Mouse (Mus musculus): ENCODE data around the gene Crot. TPM values are rescaled to one million over a fixed set of nuclear protein-coding genes. Genes with fewer than 3 reads are reported as not detected.

The Crot gene
- total and polyA plus RNA-seq, 2 experiments from 2014 or later = 24.1 to 30.3 TPM

DNA sequence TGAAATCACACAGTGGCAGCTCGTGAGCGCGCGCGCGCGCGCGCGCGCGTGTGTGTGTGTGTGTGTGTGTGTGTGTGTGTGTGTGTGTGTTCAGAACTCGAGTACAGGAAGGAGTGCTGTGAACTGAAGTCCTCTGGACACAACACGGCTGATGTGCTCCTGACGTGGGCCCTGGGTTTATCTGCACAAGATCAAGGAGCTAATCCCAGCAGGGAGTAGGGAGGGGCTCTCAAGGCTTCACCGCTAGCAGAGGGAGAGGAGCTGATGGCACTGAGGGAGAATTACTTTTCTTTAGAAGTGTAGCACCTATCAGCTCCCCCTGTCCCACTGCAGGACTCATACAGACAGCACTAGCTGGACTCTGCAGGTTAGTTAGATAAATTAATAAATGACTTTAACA is 5.5 kb downstream of the Crot start:
- DNase-seq (ENCODE audit: low spot score) = no peak

DNA sequence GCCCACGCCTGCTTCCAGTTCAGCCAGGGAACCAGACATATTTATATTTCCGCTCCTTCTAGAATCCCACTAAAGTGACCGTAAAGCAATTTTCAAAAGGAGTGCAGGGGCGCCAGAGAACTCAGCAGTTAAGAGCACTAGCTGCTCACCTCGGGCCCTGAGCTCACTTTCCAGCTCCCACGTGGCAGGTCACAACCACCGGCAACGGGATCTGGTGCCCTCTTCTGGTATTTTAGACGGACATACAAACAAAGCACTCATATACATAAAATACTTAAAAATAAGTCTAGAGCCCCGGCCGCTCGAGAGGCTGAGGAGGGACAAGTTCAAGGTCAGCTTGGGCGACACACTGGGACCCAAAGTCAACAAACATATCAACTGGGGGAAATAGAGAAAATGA is 6.6 kb downstream of the Crot start:
- 87% methylated on average over 13 of the region's 13 CpGs for WGBS
- no peak overlapping the region for H3K9ac ChIP-seq (replicated peaks; ENCODE audit: low read depth, low read length)
- H3K4me1 ChIP-seq (ENCODE audit: control insufficient read depth, insufficient read depth) = no peaks in the 10 kb centered on the region
- DNase-seq (ENCODE audit: low spot score) (no peak), ATAC-seq (ENCODE audit: insufficient read depth, low read depth) (no peak)
- no peak overlapping the region for H3K27ac ChIP-seq (ENCODE audit: low read depth)
- peaks cover 59% of the 10 kb centered on the region for H3K36me3 ChIP-seq (replicated peaks; ENCODE audit: control insufficient read depth, insufficient read depth, low read length)
- H3K9me3 ChIP-seq (replicated peaks; ENCODE audit: control insufficient read depth, low read length) = no peaks in the 10 kb centered on the region
- no peaks in the 10 kb centered on the region for H3K27me3 ChIP-seq (ENCODE audit: control insufficient read depth, insufficient read depth, low read length)
- TF ChIP-seq EP300 (IDR thresholded peaks at IDR 0.05; ENCODE audit: low read depth) (no peak), CTCF (IDR thresholded peaks at IDR 0.05; ENCODE audit: low read depth) (no peak)
- H3K4me2 ChIP-seq (ENCODE audit: low read depth, low read length) = no peak overlapping the region
- H3K4me3 ChIP-seq (ENCODE audit: low read depth, low read length) = no peak overlapping the region

More for the DNA sequence above, 5.5 kb downstream of the Crot start:
- WGBS = 85% methylated on average over 16 of the region's 16 CpGs
- no peak overlapping the region for H3K4me2 ChIP-seq (ENCODE audit: low read depth, low read length)
- H3K9me3 ChIP-seq (replicated peaks; ENCODE audit: control insufficient read depth, low read length) = no peaks in the 10 kb centered on the region
- no peak for ATAC-seq (ENCODE audit: insufficient read depth, low read depth)
- TF ChIP-seq CTCF (IDR thresholded peaks at IDR 0.05; ENCODE audit: low read depth) = no peak
- TF ChIP-seq EP300 (IDR thresholded peaks at IDR 0.05; ENCODE audit: low read depth) = no peak
- no peaks in the 10 kb centered on the region for H3K27me3 ChIP-seq (ENCODE audit: control insufficient read depth, insufficient read depth, low read length)
- H3K9ac ChIP-seq (replicated peaks; ENCODE audit: low read depth, low read length) = no peak overlapping the region
- H3K36me3 ChIP-seq (replicated peaks; ENCODE audit: control insufficient read depth, insufficient read depth, low read length) = peaks cover 52% of the 10 kb centered on the region
- no peak overlapping the region for H3K4me3 ChIP-seq (ENCODE audit: low read depth, low read length)
- no peak overlapping the region for H3K27ac ChIP-seq (ENCODE audit: low read depth)
- 0 out of 2 replicates have a peak, but pooled peaks cover 4% of the 10 kb centered on the region for H3K4me1 ChIP-seq (ENCODE audit: control insufficient read depth, insufficient read depth)

DNA sequence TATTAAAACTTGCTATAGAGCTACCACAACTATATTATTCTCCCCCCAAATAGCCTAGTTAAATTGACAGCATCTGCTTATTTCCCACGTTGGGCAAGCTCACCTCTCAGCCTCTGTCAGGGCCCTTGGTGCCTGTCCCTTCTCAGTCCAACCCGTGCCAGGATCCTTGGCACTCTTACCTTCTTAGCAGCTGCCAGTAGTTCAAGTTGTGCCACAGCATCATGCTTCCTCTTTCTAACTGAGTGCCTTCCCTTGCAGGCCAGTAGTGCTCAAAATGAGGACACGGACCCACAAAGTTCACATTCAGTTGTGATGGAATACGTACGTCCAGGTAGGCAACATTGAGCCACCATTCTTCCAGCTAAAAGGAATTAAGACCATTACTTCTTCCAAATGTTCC is 9.2 kb downstream of the Crot start:
- ATAC-seq (ENCODE audit: insufficient read depth, low read depth) (no peak), DNase-seq (ENCODE audit: low spot score) (no peak)
- WGBS = 90% methylated on average over 5 of the region's 5 CpGs
- H3K27me3 ChIP-seq (ENCODE audit: control insufficient read depth, insufficient read depth, low read length) = no peaks in the 10 kb centered on the region
- H3K9ac ChIP-seq (replicated peaks; ENCODE audit: low read depth, low read length) = no peak overlapping the region
- H3K9me3 ChIP-seq (replicated peaks; ENCODE audit: control insufficient read depth, low read length) = no peaks in the 10 kb centered on the region
- no peak overlapping the region for H3K4me2 ChIP-seq (ENCODE audit: low read depth, low read length)
- no peak overlapping the region for H3K4me3 ChIP-seq (ENCODE audit: low read depth, low read length)
- TF ChIP-seq CTCF (IDR thresholded peaks at IDR 0.05; ENCODE audit: low read depth) = no peak
- no peak for TF ChIP-seq EP300 (IDR thresholded peaks at IDR 0.05; ENCODE audit: low read depth)
- H3K27ac ChIP-seq (ENCODE audit: low read depth) = no peak overlapping the region
- no peaks in the 10 kb centered on the region for H3K4me1 ChIP-seq (ENCODE audit: control insufficient read depth, insufficient read depth)
- H3K36me3 ChIP-seq (replicated peaks; ENCODE audit: control insufficient read depth, insufficient read depth, low read length) = peaks cover 62% of the 10 kb centered on the region

DNA sequence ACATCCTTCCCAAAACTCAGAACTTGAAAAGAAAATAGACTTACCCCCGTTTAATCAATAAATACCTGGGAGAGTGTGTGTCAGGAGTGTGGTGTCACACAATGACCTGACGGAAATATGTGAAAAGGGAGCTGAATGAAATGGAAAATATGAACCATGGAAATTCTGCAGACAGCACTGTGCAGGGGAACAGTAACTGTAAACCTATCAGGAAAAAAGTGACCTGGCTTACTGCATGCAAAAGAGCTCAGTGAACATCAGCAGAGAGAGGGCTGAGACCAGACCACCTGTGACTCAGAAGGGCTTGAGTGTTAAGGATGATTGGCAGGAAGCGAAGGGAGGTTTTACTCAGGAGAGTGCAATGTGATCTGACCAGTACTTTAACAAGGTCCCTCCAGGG is 11.7 kb downstream of the Crot start:
- DNase-seq (ENCODE audit: low spot score) (no peak), ATAC-seq (ENCODE audit: insufficient read depth, low read depth) (no peak)
- no peak overlapping the region for H3K4me3 ChIP-seq (ENCODE audit: low read depth, low read length)
- 80% methylated on average over 3 of the region's 3 CpGs for WGBS
- H3K4me2 ChIP-seq (ENCODE audit: low read depth, low read length) = no peak overlapping the region
- peaks cover 59% of the 10 kb centered on the region for H3K36me3 ChIP-seq (replicated peaks; ENCODE audit: control insufficient read depth, insufficient read depth, low read length)
- no peaks in the 10 kb centered on the region for H3K27me3 ChIP-seq (ENCODE audit: control insufficient read depth, insufficient read depth, low read length)
- H3K27ac ChIP-seq (ENCODE audit: low read depth) = no peak overlapping the region
- H3K9me3 ChIP-seq (replicated peaks; ENCODE audit: control insufficient read depth, low read length) = no peaks in the 10 kb centered on the region
- no peaks in the 10 kb centered on the region for H3K4me1 ChIP-seq (ENCODE audit: control insufficient read depth, insufficient read depth)
- TF ChIP-seq CTCF (IDR thresholded peaks at IDR 0.05; ENCODE audit: low read depth) (no peak), EP300 (IDR thresholded peaks at IDR 0.05; ENCODE audit: low read depth) (no peak)
- no peak overlapping the region for H3K9ac ChIP-seq (replicated peaks; ENCODE audit: low read depth, low read length)

DNA sequence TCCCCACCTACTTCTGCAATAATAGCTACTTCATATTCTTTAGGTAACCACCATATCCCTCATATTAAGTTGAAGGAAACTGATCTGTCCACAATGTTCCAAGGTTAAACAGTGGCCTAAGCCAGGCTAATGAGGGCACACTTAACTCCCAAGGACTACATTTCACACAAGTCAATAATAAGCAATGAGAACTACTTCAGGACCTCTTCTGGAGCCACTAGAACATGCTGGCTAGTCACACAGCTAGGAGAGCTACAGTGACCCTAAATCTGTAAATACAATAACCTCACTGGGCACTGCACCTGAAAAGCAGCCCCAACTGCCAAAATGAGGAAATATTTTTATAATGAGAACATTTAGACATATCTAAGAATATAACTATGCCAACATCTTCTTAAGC is 22.4 kb downstream of the Crot start:
- Histone ChIP-seq H3K9me3 (replicated peaks; ENCODE audit: control insufficient read depth, low read length) (no peaks in the 10 kb centered on the region), H3K9ac (replicated peaks; ENCODE audit: low read depth, low read length) (no peak overlapping the region), H3K4me2 (ENCODE audit: low read depth, low read length) (no peak overlapping the region), H3K4me1 (ENCODE audit: control insufficient read depth, insufficient read depth) (no peaks in the 10 kb centered on the region), H3K36me3 (replicated peaks; ENCODE audit: control insufficient read depth, insufficient read depth, low read length) (peaks cover 58% of the 10 kb centered on the region), H3K27ac (ENCODE audit: low read depth) (no peak overlapping the region), H3K4me3 (ENCODE audit: low read depth, low read length) (no peak overlapping the region), H3K27me3 (ENCODE audit: control insufficient read depth, insufficient read depth, low read length) (no peaks in the 10 kb centered on the region)
- TF ChIP-seq CTCF (IDR thresholded peaks at IDR 0.05; ENCODE audit: low read depth) (no peak), EP300 (IDR thresholded peaks at IDR 0.05; ENCODE audit: low read depth) (no peak)
- DNase-seq (ENCODE audit: low spot score) (no peak), ATAC-seq (ENCODE audit: insufficient read depth, low read depth) (no peak)

DNA sequence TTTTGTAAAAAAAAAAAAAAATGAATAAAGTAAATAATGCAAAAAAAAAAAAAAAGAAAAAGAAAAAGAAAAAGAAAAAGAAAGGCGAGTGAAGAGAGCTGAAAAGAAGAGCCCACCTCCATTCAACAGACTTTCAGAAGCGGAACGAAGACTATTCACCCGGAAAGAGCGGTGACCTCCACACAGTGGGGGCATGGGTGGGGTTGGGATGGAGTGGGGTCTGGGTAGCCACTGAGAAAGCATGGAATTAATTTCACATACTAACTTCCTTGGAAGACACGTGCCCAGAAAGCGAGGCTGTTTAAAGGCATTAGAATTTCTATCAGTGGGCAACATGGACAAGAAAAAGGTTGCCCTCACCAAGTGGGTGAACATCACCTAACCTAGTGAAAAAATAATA is 24.8 kb downstream of the Crot start:
- WGBS = 96% methylated on average over 7 of the region's 7 CpGs
- Histone ChIP-seq H3K4me3 (ENCODE audit: low read depth, low read length) (no peak overlapping the region), H3K27me3 (ENCODE audit: control insufficient read depth, insufficient read depth, low read length) (no peaks in the 10 kb centered on the region), H3K4me2 (ENCODE audit: low read depth, low read length) (no peak overlapping the region), H3K4me1 (ENCODE audit: control insufficient read depth, insufficient read depth) (no peaks in the 10 kb centered on the region), H3K9ac (replicated peaks; ENCODE audit: low read depth, low read length) (no peak overlapping the region), H3K27ac (ENCODE audit: low read depth) (no peak overlapping the region), H3K36me3 (replicated peaks; ENCODE audit: control insufficient read depth, insufficient read depth, low read length) (peaks cover 68% of the 10 kb centered on the region), H3K9me3 (replicated peaks; ENCODE audit: control insufficient read depth, low read length) (no peaks in the 10 kb centered on the region)
- no peak for DNase-seq (ENCODE audit: low spot score)
- ATAC-seq (ENCODE audit: insufficient read depth, low read depth) = no peak
- TF ChIP-seq CTCF (IDR thresholded peaks at IDR 0.05; ENCODE audit: low read depth) = no peak
- TF ChIP-seq EP300 (IDR thresholded peaks at IDR 0.05; ENCODE audit: low read depth) = no peak
